Mouse (Mus musculus) adrenal gland, adult 2 months (tissue): ENCODE measurements around the gene Mpv17l2. TPM values are rescaled to one million over a fixed set of nuclear protein-coding genes. Genes with fewer than 3 reads are reported as not detected.

Experiments
- DNase-seq: peaks from one replicate; pipeline ENCODE4 v3.0.0; 2021
- polyA plus RNA-seq: library from polyadenylated mRNA; depleted of rRNA; stranded (reverse); fragments of >200 nt; gene quantifications from 2 replicates; pipeline ENCODE4 v1.2.3, GENCODE M21; 2012
- total RNA-seq, 2 experiments: library from RNA; stranded (reverse); gene quantifications; 2 replicates each; pipeline ENCODE4 v1.2.3; 2021

Gene Mpv17l2
- total and polyA plus RNA-seq, 3 experiments, result 108 to 359 (median 132) TPM

DNA sequence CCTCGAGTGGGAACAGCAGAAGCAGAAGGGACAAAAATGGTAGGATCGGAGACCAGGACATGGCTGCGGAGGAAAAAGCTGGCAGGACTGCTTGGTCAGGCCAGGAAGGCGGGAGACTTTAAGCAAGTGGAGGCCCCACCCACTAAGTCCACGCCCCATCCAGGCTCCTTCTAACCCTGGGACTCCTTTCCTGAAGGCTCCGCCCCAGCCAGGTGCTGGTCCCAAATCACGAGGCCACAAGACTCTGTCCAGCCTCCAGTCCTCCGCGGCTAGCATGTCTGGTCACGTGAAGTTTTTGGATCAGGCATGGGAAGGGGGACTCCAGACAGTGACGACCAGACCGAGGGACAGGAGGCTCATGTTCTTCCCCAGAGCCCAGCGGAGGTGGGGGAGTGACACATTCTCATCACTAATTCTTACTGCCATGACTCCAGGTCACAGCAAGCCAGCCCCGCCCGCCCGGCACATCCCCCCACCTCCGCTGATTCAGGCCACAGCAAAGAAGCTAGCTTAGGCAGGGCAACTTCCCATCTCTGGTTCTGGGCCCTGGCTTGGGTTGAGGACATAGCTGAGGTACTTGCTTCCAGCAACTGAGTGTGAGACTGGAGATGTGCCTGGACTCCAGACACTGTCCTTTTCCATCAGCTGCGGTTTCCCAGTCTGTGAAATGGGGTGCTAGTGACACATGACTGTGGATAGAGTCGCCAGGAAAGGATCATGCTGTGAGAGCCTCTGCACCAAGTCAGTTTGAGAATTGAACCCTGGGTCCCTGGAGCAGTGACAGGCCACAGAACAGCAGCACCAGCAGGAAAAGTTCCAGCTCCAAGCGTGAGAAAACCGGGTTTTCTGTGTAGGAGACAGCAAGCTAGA, 6.1 kb upstream of the Mpv17l2 start:
- peak; percentile 84 for DNase-seq

DNA sequence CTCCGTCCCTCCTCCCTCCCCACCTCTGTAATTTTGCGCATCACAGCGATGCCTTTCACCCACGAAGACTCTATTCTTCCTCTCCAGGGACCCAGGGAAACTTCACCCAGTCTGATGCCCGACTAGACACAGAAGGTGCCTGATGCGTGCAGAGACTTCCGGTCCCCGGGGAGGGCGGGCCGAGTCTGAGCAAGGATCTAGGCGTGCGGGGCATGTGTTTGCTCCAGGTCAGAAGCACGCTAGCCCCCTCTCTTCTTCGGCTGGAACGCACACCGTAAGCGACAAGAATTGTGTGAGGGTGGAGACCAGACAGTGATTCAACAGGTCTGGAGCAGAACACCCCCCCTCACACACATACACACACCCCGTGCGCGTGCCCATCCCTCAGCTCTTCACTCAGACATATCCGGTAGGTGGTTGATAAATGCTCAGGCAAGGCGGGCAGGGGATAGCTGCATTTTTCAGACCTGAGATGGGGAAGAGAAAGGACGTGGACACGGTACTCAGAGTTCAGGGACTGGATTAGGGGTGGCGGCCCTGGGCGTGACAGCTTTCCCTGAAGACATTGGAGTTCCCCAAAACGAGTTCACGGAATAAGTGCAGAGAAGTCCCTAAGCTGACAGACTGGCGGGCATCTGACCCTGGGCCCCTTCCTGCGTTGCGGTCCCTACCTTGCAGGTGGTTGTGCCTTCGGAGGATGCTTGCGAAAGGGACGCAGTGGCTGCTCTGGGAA, 5.3 kb upstream of the Mpv17l2 start:
- peak; percentile 54 for DNase-seq

DNA sequence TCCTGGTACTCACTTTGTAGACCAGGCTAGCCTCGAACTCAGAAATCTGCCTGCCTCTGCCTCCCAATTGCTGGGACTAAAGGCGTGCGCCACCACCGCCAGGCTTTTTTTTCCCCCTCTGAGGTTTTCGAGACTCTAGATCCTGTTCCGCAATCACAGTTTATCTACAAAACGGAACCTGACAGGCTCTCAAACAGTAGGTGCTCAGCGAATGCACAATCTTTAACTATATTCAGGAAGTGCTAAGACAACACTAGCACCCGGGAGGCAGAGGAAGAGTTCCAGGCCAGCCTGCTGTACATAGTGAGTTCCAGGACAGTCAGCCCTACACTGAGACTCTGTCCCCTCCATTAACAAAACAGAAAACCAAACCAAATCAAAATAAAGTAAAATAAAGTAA, 4.6 kb upstream of the Mpv17l2 start:
- no peak for DNase-seq

DNA sequence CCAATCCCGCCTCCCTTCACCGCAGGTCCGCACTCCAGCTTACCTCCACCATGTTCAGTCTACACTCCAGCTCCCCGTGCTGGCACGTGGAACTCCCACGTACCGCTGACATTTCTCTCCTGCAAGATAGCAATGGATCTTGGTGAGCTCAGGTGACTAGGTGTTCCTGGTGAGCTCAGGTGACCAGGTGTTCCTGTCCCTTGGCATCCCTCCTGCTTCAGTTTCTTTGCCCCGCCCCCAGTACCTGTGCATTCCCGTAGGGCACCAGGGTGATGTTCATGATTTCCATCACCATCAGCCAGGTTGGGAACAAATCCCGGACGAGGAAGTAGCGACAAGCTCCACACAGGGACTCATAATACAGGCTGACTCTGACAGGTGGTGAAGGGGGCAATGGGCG, 3.9 kb upstream of the Mpv17l2 start:
- peak; percentile 13 for DNase-seq

DNA sequence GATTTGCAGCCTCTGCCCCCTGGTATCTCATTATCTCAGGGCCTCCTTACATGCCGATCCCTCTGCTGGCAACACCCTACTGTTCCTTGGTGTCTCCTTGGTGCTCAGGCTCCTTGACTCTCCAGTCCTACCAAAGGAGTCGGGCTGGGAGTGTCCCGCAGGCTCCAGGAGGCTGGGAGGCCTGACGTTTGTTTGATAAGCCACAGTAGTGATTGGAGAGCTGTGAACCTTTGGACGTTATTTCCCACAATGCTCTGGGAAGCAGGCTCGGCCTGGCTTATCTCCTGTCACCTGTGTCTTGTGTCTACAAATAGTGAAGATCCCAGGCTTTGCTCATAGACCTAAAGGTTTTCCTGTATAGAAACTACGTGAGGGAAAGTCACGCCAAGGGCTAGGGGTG, 3.3 kb upstream of the Mpv17l2 start:
- DNase-seq, result no peak

DNA sequence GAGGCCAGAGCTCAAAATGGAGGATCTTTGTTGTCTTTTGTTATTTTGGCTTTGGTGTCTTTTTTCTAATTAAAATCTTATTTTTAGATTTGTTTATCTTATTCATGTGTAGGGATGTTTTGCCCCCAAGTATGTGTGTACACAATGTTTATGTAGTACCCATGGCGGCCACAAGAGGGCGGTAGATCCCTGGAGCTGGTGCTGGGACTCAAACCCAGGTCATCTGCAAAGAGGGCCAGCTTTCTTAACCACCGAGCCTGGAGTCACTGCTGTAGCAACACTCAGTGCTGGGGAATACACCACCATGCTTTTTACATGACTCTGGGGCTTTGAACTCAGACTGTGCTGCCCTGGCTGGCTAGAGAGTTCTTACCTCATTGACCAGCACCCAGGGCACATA, 2.6 kb upstream of the Mpv17l2 start:
- DNase-seq, result peak; percentile 47

DNA sequence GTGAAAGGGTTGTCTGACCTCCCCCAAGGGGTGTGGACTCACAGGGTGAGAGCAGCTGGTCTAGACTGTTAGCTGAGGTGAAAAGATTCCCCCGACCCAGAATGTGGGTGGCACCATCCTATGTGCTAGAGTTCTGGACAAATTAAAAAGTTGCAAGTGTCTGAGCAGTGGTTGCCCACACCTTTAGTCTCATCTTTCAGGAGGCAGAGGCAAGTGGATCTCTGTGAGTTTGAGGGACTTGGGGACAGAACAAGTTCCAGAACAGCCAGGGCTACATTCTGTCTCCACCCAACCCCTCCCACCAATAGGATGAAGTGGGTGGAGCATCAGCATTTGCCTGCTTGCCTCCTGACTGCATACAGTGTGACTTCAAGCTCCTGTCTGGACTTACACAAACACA, 1.4 kb upstream of the Mpv17l2 start:
- peak; percentile 26 for DNase-seq

DNA sequence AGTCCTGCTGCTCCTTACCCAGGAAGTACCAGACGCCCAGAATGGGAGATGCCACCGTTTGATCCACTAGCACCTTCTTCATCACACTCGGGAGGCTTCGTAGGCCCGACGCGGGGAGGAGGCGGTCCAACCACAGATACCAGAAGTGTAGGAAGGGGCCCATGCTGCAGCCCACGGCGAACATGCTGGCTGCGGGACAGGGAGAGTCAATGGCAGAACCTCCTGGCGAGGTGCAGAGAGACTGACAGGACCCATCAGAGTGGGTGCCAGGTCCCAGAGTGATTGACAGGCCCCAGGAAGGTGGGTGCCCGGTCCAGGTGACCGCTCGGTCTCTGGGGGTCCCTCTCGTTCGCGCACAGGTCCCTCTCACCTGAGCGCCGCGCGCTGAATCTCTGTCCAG, 396 bp downstream of the Mpv17l2 start:
- DNase-seq, result peak; percentile 57

DNA sequence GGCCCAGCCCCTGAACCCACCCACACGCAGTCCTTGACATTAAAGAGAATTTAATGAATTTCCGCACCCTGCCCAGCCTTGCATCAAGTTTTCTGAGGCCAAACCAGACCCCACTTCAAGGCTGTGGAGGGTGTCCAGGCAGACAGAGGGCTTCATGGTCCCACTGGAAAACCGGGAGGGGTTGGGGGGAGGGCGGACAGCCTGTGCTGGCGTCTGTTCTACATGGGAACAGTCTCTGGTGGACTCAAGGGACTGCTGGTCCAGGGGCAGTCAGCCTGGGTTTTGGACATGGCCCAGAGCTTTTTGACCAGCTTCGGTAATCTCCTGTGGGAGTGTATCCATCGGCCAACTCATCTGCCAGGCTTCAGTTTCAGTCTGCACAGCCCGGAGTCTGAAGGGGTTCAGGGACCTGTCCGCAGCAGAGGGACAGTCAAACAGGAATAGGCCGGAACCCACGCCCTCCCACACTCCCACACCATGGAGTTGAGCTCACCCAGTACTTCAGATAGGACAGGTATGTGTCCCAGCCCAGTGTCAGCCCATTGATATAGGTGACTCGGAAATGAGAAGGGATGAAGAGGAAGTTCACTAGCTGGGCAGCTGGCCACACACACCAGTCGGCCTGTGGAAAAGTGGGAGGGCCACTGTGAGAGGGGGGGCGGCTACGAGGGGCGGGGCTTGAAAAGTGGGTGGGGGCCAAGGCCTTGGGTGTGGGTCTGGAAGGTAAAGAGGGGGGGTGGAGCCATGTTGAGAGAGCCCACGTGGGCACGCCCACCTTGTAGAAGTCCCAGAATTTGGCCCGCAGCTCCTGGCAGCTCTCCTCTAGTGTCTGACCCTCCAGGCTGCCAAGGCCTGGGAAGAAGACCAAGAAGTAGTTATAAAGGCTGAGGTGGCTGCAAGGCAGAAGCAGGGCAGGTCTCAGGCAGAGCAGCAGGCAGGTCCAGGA, 1.9 kb downstream of the Mpv17l2 start:
- peak; percentile 89 for DNase-seq

DNA sequence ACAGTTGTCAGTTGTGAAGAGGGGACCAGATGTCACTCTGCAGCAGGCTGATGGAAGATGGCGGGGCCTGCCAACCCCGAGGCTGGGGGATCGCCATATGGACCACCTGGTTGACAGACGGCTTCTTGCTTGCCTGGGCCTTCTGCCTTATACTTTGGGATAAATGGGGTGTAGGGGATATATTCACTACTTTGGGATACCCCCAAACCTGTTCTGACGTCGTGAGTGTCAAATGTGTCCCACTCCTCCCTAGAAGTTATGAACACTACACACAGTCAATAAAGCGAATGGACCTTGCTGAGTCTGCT, 2.5 kb downstream of the Mpv17l2 start:
- no peak for DNase-seq

DNA sequence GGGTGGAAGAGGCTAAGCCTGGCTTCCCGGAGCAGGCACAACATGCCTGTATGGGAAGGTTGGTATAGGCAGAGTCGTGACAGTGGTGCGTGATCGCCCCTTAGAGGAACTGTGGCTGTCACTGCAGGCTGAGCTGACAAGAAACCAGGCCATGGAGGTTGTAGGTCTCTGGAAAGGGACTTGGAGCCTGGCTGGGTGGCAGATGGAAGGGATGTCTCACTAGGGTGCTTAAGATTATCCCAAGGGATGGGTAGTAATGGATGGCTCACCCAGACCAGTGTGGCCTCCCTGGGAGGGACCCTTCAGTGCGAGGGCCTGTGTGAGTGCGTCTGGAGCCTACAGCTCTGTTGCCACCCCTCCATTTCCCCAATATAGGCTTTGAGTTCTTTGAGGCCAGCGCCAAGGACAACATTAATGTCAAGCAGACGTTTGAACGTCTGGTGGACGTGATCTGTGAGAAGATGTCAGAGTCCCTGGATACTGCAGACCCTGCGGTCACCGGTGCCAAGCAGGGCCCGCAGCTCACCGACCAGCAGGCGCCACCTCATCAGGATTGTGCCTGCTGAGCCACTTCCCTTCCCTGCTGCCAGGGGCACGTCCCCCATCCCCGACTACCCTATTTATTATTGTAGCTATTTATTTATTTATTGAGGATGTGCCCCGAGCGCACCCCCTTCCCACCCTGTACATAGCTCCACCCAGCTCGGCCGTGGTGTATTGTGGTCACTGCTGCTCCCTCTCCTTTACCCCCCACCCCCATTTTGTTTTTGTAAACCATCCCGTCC, 3.0 kb downstream of the Mpv17l2 start:
- peak; percentile 68 for DNase-seq

DNA sequence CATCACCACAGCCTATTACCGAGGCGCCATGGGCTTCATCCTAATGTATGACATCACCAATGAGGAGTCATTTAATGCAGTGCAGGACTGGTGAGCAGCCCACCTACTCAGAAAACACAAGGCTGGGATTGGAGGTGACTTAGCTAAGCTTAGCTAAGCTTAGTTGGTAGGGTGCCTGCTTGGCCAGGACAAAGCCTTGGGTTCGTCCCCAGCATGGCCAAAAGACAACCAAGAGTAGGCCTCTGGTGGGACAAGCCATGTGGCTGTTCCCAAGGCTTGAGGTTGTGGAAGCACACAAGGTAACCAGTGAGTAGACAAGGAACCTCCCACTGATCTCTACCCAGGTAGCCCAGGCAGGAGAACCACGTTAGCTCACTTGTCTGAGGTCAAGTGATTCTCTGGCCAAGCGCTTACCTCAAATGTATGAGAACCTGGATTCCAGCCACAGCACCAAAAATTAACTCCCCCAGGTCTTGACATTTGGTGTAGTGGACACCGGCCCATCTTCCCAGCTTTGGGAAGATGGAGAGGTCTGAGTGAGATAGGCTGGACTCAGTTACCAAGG, 4.2 kb downstream of the Mpv17l2 start:
- DNase-seq, result peak; percentile 11

DNA sequence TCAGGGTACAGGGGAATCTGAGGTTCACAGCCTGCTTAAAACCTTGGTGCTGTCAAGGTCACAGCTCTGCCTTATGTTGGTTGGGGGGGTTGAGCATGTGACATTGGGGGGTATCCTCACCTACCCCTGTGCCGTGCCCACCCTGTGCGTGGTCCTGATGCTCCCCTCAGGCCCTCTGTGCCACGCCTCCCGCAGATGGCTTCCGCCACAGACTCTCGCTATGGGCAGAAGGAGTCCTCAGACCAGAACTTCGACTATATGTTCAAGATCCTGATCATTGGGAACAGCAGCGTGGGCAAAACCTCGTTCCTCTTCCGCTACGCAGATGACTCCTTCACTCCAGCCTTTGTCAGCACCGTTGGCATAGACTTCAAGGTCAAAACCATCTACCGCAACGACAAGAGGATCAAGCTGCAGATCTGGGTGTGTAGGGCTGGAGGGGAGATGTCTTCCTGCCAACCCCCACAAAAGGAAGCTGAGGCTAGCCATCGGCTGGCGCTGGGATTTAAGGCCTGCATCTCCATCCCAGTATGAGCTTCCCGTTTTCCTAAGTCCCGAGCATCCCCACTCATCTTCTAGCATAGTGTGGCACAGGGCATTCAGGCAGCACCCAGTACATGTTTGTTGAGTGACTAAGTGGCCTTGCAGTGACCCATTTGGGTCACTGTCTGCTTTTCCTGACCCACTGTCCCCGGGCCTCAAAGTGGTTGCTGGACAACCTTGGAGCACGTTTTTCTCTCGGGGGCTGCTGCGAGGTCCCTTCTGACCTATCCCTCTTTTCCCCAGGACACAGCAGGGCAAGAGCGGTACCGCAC, 4.9 kb downstream of the Mpv17l2 start:
- peak; percentile 76 for DNase-seq

DNA sequence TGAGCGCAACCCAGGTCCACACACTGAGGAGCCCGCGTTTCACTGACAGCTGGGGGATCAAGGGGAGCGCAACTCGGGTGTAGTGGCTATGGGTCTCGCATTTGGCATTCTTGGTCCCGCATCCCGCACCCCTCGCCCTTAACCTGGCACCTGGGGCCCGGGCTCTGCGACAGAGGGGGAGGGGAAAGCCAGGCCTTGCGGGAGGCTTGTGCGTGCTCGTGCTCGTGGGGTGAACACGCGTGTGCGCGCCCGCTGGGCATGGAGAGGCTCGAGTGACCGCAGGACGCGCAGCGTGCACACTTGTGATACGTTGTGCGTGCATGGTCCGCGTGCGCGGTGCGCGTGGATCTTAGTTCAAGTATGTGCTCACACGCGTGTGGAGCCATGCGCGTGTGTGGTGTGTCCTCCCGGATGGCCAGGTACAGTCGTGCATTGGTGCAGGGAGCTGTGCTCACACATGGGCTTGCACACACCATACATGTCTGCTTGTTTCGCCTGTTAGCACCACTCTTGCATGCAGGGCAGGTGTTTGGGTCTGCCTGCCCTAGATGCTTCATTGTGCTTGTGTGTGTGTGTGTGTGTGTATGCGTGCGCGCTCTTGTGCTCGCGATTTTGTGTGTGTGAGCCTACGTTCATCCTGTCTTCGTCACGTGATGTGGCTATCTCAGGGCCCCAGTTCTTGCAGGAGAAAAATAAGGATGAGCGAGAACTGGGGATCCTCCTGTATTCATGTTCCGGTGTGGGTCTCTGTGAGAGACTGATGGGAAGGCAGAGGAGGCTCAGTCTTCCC, 5.7 kb downstream of the Mpv17l2 start:
- DNase-seq, result peak; percentile 76

DNA sequence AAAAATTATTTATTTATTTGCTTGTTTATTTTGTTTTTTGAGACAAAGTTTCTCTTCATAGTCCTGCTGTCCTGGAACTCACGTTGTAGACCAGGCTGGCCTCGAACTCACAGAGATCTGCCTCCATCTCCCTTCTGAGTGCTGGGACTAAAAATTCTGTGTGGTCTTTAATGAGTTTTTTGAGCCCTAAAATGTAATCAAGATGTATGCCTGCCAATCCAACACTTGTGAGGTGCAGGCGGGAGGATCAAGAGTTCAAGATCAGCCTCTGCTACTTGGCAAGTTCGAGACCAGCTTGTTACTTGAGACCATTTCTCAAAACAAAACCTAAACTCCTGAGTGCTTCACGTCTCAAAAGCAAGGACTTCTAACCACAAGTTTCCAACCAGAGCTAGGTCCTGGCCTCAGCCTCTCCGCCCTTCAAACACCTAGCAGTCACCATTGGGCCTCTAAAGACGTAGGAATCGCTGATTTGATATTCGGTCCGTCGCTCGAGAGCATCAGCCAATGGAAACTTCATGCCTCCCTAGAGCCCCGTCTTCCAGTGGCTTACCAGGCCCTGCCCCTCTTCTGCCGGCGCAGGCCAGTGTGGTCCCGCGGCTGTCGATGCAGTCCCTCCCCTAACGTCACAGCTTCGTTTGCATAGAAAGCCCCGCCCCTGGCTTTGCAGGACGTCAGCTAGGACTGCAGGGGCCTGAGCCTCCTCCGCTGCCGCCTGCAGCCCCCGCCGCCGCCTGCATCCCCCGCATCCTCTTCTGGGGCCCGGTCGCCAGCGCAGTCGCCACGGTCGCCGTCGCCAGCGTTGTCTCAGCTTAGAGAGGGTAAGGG, 6.5 kb downstream of the Mpv17l2 start, which contains the start of gene Rab3a:
TSS of gene Rab3a (plus strand) at position 637 of the 828 bp plus-strand sequence.
- peak; percentile 98 for DNase-seq

DNA sequence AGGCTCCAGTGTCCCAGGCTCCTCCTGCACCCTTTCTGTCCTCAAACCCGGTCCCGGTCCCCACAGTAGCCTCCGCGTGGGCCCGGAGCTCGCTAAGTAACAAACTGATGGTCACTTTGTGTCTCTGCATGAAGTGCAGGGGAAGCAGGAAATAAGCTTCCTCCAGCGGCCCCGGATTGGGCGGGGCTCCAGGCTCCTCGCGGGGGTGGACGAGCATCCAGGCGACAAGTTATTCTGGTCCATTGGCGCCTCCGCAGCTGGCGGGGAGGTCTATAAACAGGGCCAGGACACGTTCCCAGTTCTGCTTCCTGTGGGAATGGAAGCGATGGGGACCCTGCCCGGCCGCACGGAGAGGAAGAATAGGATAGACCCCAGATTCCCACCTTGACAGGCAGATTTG, 7.6 kb downstream of the Mpv17l2 start:
- DNase-seq, result peak; percentile 84

DNA sequence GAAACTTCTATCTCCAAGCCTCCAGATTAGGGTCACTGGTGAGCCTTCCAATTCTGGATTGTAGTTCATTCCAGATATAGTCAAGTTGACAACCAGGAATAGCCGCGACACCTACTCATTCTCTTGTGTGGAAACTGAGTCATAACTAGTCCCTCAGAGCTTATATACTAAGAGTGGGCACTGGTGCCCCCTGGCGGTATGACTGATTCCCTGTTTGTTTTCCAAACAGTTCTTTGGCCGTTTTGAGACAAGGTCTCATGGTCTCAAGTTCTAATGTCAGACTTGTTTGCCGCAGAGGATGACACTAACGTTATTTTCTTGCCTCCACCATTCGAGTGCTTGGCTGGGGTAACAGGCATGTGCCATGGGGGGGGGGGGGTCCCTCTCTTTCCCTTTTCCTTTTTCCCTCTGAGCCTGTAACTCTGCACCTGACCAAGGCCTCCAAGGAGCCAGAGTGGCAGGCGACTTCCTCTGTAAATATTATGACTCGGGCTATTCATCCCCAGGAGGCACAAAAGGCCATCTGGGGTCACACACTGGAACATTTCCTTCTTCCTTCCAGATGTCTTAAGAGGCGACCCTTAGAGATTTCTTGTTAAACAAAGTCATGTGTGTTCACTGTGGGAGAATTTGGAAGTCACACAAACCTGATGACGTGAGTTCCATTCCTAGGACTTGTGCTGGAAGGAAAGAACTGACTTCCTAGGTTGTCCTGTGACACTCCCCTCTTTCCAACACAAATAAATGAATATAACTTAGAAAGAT, 8.6 kb downstream of the Mpv17l2 start:
- peak; percentile 73 for DNase-seq
